Mouse (Mus musculus) limb, embryonic 11.5 days (tissue): ENCODE measurements at regions not wholly inside any gene's neighbourhood (a gene's known extent, or its start where the extent isn't known, plus 50 kb on each side); places are given as distances from the start of the nearest gene placed in this dataset.

Experiments used
- ATAC-seq: fragments of 200-750 bp; cut with Nextera tagmentation; 2 replicates; pipeline ENCODE4 v1.8.0; 2017; ENCODE audit warnings: low read depth; ENCODE audit not compliant: insufficient number of reproducible peaks, low FRiP score, low TSS enrichment
- DNase-seq: peaks from one replicate; pipeline ENCODE4 v3.0.0-alpha.2; 2015; ENCODE audit warnings: low spot score
- H3K27ac ChIP-seq: fragments of 300-500 bp; sonication (generic); replicated peaks from 2 replicates; pipeline ENCODE4 v1.5.1; 2014; ENCODE audit warnings: low read depth, mild to moderate bottlenecking, low read length
- H3K27me3 ChIP-seq: fragments of 300-500 bp; sonication (generic); 2 replicates; pipeline ENCODE4 v1.6.1; 2014; ENCODE audit warnings: mild to moderate bottlenecking, low read length, mixed read lengths; ENCODE audit not compliant: control insufficient read depth, insufficient read depth
- H3K36me3 ChIP-seq: fragments of 300-500 bp; sonication (generic); 2 replicates; pipeline ENCODE4 v1.6.1; 2014; ENCODE audit warnings: mild to moderate bottlenecking, low read length, moderate library complexity, mixed read lengths; ENCODE audit not compliant: control insufficient read depth, insufficient read depth
- H3K4me1 ChIP-seq: fragments of 300-500 bp; sonication (generic); 2 replicates; pipeline ENCODE4 v1.6.1; 2014; ENCODE audit warnings: low read length, mixed read lengths; ENCODE audit not compliant: control insufficient read depth, insufficient read depth
- H3K4me2 ChIP-seq: fragments of 300-500 bp; sonication (generic); 2 replicates; pipeline ENCODE4 v1.6.1; 2014; ENCODE audit warnings: low read depth, mild to moderate bottlenecking, moderate library complexity; ENCODE audit not compliant: severe bottlenecking
- H3K4me3 ChIP-seq: fragments of 300-500 bp; sonication (generic); 2 replicates; pipeline ENCODE4 v1.5.1; 2014; ENCODE audit warnings: low read depth, low read length
- H3K9ac ChIP-seq: fragments of 300-500 bp; sonication (generic); 2 replicates; pipeline ENCODE4 v1.6.1; 2014; ENCODE audit warnings: mild to moderate bottlenecking, low read length
- H3K9me3 ChIP-seq: fragments of 300-500 bp; sonication (generic); 2 replicates; pipeline ENCODE4 v1.6.1; 2016; ENCODE audit warnings: low read length; ENCODE audit not compliant: control insufficient read depth
- WGBS: fragments of 180-500 bp; shearing (Covaris S2); extraction: QIAGEN DNeasy Blood & Tissue Kit; methylation state at CpG from one replicate; pipeline ENCODE4 v1.1.7; 2014; 5-methylcytosine and 5-hydroxymethylcytosine counted together

- no peak overlapping the region for H3K4me3 ChIP-seq
- H3K4me1 ChIP-seq, result no peaks in the 10 kb centered on the region
- no peaks in the 10 kb centered on the region for H3K27me3 ChIP-seq
- no peak for DNase-seq
- H3K4me2 ChIP-seq, result no peak overlapping the region
- no peaks in the 10 kb centered on the region for H3K9me3 ChIP-seq
- ATAC-seq, result no peak
- H3K27ac ChIP-seq, result no peak overlapping the region
- no peak overlapping the region for H3K9ac ChIP-seq
- H3K36me3 ChIP-seq, result no peaks in the 10 kb centered on the region
- WGBS, result 80% methylated on average over 3 of the region's 3 CpGs
Measured at GRCm38 (mm10) chr13:119147701-119148100, 280.7 kb upstream of the Paip1 start.

DNA sequence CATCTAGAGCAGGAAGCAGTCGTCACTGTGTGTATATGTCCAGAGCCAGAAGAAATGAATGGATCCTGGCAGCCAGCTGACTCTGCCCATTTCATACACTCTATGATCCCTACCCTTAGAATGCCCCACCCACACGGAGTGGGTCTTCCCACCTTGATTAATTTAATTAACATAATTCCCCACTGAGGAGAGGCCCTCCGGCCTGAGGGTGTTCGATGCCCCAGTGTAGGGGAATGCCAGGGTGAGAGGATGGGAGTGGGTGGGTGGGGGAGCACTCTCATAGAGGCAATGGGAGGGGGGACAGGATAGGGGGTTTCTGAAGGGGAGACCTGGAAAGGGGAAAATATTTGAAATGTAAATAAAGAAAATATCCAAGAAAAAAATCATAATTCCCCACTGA, 279.3 kb upstream of the Paip1 start:
- H3K27me3 ChIP-seq, result no peaks in the 10 kb centered on the region
- H3K27ac ChIP-seq, result no peak overlapping the region
- H3K4me3 ChIP-seq, result no peak overlapping the region
- ATAC-seq (no peak), DNase-seq (no peak)
- 86% methylated on average over 4 of the region's 4 CpGs for WGBS
- no peak overlapping the region for H3K4me2 ChIP-seq
- H3K36me3 ChIP-seq, result no peaks in the 10 kb centered on the region
- H3K4me1 ChIP-seq, result no peaks in the 10 kb centered on the region
- no peak overlapping the region for H3K9ac ChIP-seq
- no peaks in the 10 kb centered on the region for H3K9me3 ChIP-seq

- 91% methylated on average over 4 of the region's 4 CpGs for WGBS
- no peaks in the 10 kb centered on the region for H3K9me3 ChIP-seq
- no peaks in the 10 kb centered on the region for H3K27me3 ChIP-seq
- no peak for ATAC-seq
- H3K9ac ChIP-seq, result no peak overlapping the region
- DNase-seq, result no peak
- H3K27ac ChIP-seq, result no peak overlapping the region
- no peaks in the 10 kb centered on the region for H3K36me3 ChIP-seq
- no peaks in the 10 kb centered on the region for H3K4me1 ChIP-seq
- no peak overlapping the region for H3K4me3 ChIP-seq
- no peak overlapping the region for H3K4me2 ChIP-seq
Measured at GRCm38 (mm10) chr13:119150847-119151548, 277.4 kb upstream of the Paip1 start.

DNA sequence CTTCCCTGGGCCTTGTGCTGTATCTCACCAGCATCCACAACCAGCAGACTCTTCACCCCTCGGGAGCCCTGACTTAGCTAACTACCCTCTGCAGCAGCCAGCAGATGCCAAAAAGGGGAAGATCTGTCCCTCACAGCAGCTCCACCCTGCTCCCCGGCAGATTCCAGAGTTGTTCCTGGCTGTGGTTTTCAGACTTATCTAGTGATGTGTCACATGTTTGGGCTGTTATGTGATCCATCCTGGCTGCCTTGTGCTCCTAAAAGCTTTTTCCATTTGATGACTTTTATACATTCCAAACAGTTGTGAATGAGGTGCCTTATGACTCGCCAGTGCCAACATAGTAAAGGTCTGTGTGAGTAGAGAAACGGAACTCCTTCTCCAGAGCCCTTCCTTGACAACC, 250.6 kb upstream of the Paip1 start:
- Histone ChIP-seq H3K27ac (no peak overlapping the region), H3K4me2 (no peak overlapping the region), H3K4me1 (no peaks in the 10 kb centered on the region), H3K27me3 (no peaks in the 10 kb centered on the region), H3K9ac (no peak overlapping the region), H3K36me3 (no peaks in the 10 kb centered on the region), H3K4me3 (no peak overlapping the region), H3K9me3 (no peaks in the 10 kb centered on the region)
- no peak for DNase-seq
- ATAC-seq, result no peak
- 76% methylated on average over 4 of the region's 4 CpGs for WGBS

- WGBS, result 83% methylated on average over 5 of the region's 5 CpGs
- no peaks in the 10 kb centered on the region for H3K36me3 ChIP-seq
- no peaks in the 10 kb centered on the region for H3K9me3 ChIP-seq
- H3K4me2 ChIP-seq, result no peak overlapping the region
- no peak overlapping the region for H3K9ac ChIP-seq
- no peak overlapping the region for H3K27ac ChIP-seq
- H3K4me1 ChIP-seq, result no peaks in the 10 kb centered on the region
- ATAC-seq (no peak), DNase-seq (no peak)
- H3K4me3 ChIP-seq, result no peak overlapping the region
- no peaks in the 10 kb centered on the region for H3K27me3 ChIP-seq
Measured at GRCm38 (mm10) chr13:119178212-119178611, 250.2 kb upstream of the Paip1 start.

DNA sequence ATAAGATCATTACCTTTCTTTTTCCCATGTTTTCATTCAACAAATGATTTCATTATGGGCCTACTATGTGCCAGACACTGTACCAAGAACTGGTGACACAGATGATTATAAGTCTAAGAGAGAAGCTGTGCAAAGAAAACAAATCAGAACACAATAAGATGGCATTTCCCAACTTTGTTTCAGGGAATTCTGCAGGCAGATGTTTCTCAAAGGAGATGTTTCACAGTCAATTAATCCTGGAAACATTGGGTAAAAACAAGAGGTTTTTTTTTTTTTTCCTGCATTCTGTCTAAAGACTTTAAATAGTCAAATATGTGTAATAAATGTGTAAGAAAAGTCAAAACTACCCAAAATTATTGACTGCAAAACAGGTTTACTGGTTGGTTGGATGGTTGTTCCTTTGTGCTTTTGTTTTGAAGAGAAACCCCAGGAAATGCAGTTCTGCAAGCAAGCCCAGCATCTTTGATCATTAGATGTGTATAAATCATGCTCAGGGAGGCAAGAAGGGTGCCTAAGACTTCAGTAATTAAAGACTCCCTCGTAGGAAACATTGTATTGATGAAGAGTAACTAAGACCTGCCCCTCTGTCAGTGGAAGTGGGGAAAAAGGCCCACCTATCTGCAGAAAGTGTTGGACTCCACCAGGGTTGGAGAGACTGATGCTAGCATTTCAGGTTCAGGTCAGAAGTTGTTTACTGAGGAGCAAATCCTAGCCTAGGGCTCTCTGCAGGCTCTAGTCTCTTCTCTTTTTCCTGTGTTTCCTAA, 249.1 kb upstream of the Paip1 start:
- Histone ChIP-seq H3K9me3 (no peaks in the 10 kb centered on the region), H3K36me3 (no peaks in the 10 kb centered on the region), H3K4me3 (no peak overlapping the region), H3K27me3 (no peaks in the 10 kb centered on the region), H3K27ac (no peak overlapping the region), H3K9ac (no peak overlapping the region), H3K4me2 (no peak overlapping the region), H3K4me1 (no peaks in the 10 kb centered on the region)
- ATAC-seq (no peak), DNase-seq (no peak)
- 7% methylated on average over 1 of the region's 1 CpGs for WGBS

DNA sequence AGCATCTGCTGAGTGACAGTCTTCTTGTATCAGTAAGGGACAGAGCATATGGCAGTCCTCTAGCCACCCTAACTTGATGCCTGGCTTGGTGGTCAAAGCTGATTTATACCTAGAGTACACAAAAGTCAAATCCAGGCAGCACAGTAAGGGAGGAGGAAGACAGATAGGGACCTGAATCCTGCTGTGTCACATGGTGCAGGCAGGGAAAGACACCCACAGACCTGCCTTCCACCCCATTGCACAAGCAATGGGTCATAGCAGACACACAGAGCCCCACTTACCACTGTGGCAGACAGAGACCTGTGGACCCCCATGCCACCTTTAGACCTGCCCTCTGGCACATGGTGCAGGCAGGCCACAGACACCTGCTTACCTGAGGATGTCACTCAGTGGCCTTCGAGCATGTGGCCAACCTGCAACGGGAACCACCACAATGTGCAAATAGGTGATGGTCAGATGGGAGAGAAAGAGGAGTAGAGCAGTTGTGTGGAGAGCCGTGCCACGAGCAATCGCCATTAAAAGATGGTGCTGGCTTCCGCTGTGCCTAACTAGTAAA, 244.0 kb upstream of the Paip1 start:
- no peak for DNase-seq

GRCm38 (mm10) chr13:119185567-119186143, 242.7 kb upstream of the Paip1 start:
- H3K4me2 ChIP-seq, result no peak overlapping the region
- ATAC-seq (0 out of 2 replicates have a peak, but pooled peaks have one; percentile 17), DNase-seq (no peak)
- no peak overlapping the region for H3K9ac ChIP-seq
- H3K27ac ChIP-seq, result no peak overlapping the region
- no peak overlapping the region for H3K4me3 ChIP-seq
- H3K9me3 ChIP-seq, result no peaks in the 10 kb centered on the region
- H3K27me3 ChIP-seq, result no peaks in the 10 kb centered on the region
- WGBS, result 92% methylated on average over 5 of the region's 5 CpGs
- no peaks in the 10 kb centered on the region for H3K4me1 ChIP-seq
- H3K36me3 ChIP-seq, result no peaks in the 10 kb centered on the region

More for the DNA sequence above, 244.0 kb upstream of the Paip1 start:
- Histone ChIP-seq H3K4me2 (no peak overlapping the region), H3K4me3 (no peak overlapping the region), H3K27ac (no peak overlapping the region), H3K27me3 (no peaks in the 10 kb centered on the region), H3K9me3 (no peaks in the 10 kb centered on the region), H3K36me3 (no peaks in the 10 kb centered on the region), H3K4me1 (no peaks in the 10 kb centered on the region), H3K9ac (no peak overlapping the region)
- 0 out of 2 replicates have a peak, but pooled peaks have one; percentile 44 for ATAC-seq
- 97% methylated on average over 6 of the region's 6 CpGs for WGBS
